Mouse (Mus musculus): ENCODE measurements around the gene Gfod1.

The Gfod1 gene

GRCm38 (mm10) chr13:43261287-43261686 is 42.7 kb downstream of the Gfod1 start:
- DNase-seq, result no peak

GRCm38 (mm10) chr13:43260731-43261130 is 43.2 kb downstream of the Gfod1 start:
- no peak for DNase-seq

- no peak for DNase-seq
These were observed 47.5 kb downstream of the Gfod1 start for GRCm38 (mm10) chr13:43256447-43256846.

- peak; percentile 93 for DNase-seq
These were observed 50.4 kb downstream of the Gfod1 start for GRCm38 (mm10) chr13:43253526-43253925.

GRCm38 (mm10) chr13:43252105-43252790 is 51.7 kb downstream of the Gfod1 start:
- no peak for DNase-seq

- DNase-seq, result no peak
These were observed 52.6 kb downstream of the Gfod1 start for GRCm38 (mm10) chr13:43251391-43251790.

GRCm38 (mm10) chr13:43250653-43251052 is 53.3 kb downstream of the Gfod1 start:
- DNase-seq, result peak; percentile 93

GRCm38 (mm10) chr13:43250106-43250505 is 53.9 kb downstream of the Gfod1 start:
- DNase-seq, result no peak

GRCm38 (mm10) chr13:43248381-43248780 is 55.6 kb downstream of the Gfod1 start:
- DNase-seq, result no peak

GRCm38 (mm10) chr13:43246876-43247275 is 57.1 kb downstream of the Gfod1 start:
- no peak for DNase-seq

GRCm38 (mm10) chr13:43243793-43244192 is 60.2 kb downstream of the Gfod1 start:
- DNase-seq, result peak; percentile 90

GRCm38 (mm10) chr13:43243240-43243639 is 60.7 kb downstream of the Gfod1 start:
- no peak for DNase-seq

- DNase-seq, result no peak
These were observed 62.2 kb downstream of the Gfod1 start for GRCm38 (mm10) chr13:43241750-43242149.

- DNase-seq, result peak; percentile 91
These were observed 62.9 kb downstream of the Gfod1 start for GRCm38 (mm10) chr13:43241069-43241468.

- DNase-seq, result peak; percentile 97
These were observed 64.2 kb downstream of the Gfod1 start for GRCm38 (mm10) chr13:43239790-43240216.

GRCm38 (mm10) chr13:43236630-43237029 is 67.3 kb downstream of the Gfod1 start:
- DNase-seq, result peak; percentile 99

- DNase-seq, result no peak
These were observed 68.0 kb downstream of the Gfod1 start for GRCm38 (mm10) chr13:43235982-43236381.

GRCm38 (mm10) chr13:43235586-43235910 is 68.4 kb downstream of the Gfod1 start:
- no peak for DNase-seq

GRCm38 (mm10) chr13:43234869-43235585 is 68.9 kb downstream of the Gfod1 start:
- no peak for DNase-seq

GRCm38 (mm10) chr13:43233331-43233730 is 70.6 kb downstream of the Gfod1 start:
- DNase-seq, result no peak

- peak; percentile 99 for DNase-seq
These were observed 71.8 kb downstream of the Gfod1 start for GRCm38 (mm10) chr13:43231965-43232860.

GRCm38 (mm10) chr13:43230842-43231241 is 73.1 kb downstream of the Gfod1 start:
- DNase-seq, result no peak

GRCm38 (mm10) chr13:43230238-43230637 is 73.7 kb downstream of the Gfod1 start:
- DNase-seq, result no peak

All from heart, adult 11 months (tissue).